Mouse (Mus musculus): Measurements from ENCODE around the gene Gaa. TPM values are rescaled to one million over a fixed set of nuclear protein-coding genes. Genes with fewer than 3 reads are reported as not detected.
"Not testable (repeated sequence)": the region's sequence is repeated elsewhere in the genome, so short reads cannot be mapped to it uniquely, and the experiment has no call there.

Gaa gene
- 100 to 1,000 TPM; 178 to 184 TPM for total RNA-seq (2021)
- long read RNA-seq, experiment 1, transcript Gaa-203 (20 exons, 3,633 nt) = major isoform, 242 of 320 reads
- long read RNA-seq, experiment 1, transcript Gaa-201 (20 exons, 3,363 nt) = minor isoform, 24 of 320 reads
- long read RNA-seq, experiment 1, partial matches to known transcripts = 35 of 320 reads
- long read RNA-seq, experiment 1, other reads (novel, unspliced or antisense) = 19 of 320 reads
- long read RNA-seq, experiment 2, transcript Gaa-203 (20 exons, 3,633 nt) = major isoform, 247 of 328 reads
- long read RNA-seq, experiment 2, transcript Gaa-201 (20 exons, 3,363 nt) = minor isoform, 20 of 328 reads
- long read RNA-seq, experiment 2, partial matches to known transcripts = 46 of 328 reads
- long read RNA-seq, experiment 2, other reads (novel, unspliced or antisense) = 15 of 328 reads

- peak; percentile 95 for DNase-seq (ENCODE audit: low spot score in 2 of 2)
These were observed at the start of gene Gaa for GRCm38 (mm10) chr11:119267768-119268556. TSS of gene Gaa (plus strand) at chr11:119267887.

- peak; percentile 76 to 86 for DNase-seq (ENCODE audit: low spot score in 2 of 2)
These were observed 47.7 kb upstream of the Gaa start for GRCm38 (mm10) chr11:119219816-119220465.

- no peak for DNase-seq (ENCODE audit: low spot score in 2 of 2)
These were observed 45.7 kb upstream of the Gaa start for GRCm38 (mm10) chr11:119221812-119222510.

GRCm38 (mm10) chr11:119223124-119223890, 44.4 kb upstream of the Gaa start:
- DNase-seq (ENCODE audit: low spot score in 2 of 2) = peak in 1 of 2 experiments; percentile 66

- no peak for DNase-seq (ENCODE audit: low spot score in 2 of 2)
These were observed 42.8 kb upstream of the Gaa start for GRCm38 (mm10) chr11:119224926-119225325.

- no peak for DNase-seq (ENCODE audit: low spot score in 2 of 2)
These were observed 42.1 kb upstream of the Gaa start for GRCm38 (mm10) chr11:119225634-119226033.

GRCm38 (mm10) chr11:119227591-119227990, 40.1 kb upstream of the Gaa start:
- no peak for DNase-seq (ENCODE audit: low spot score in 2 of 2)

GRCm38 (mm10) chr11:119228091-119228781, 39.5 kb upstream of the Gaa start, which contains the start of the genes Tbc1d16 and Ccdc40:
TSS of gene Tbc1d16 (minus strand) at chr11:119228499.
TSS of gene Ccdc40 (plus strand) at chr11:119228572.
- DNase-seq (ENCODE audit: low spot score in 2 of 2) = peak; percentile 50 to 61

GRCm38 (mm10) chr11:119228846-119229626, 38.7 kb upstream of the Gaa start:
- DNase-seq (ENCODE audit: low spot score in 2 of 2) = peak; percentile 66 to 73

- DNase-seq (ENCODE audit: low spot score in 2 of 2) = no peak
These were observed 32.9 kb upstream of the Gaa start for GRCm38 (mm10) chr11:119234770-119235169.

GRCm38 (mm10) chr11:119235596-119235995, 32.1 kb upstream of the Gaa start:
- peak in 1 of 2 experiments; percentile 71 for DNase-seq (ENCODE audit: low spot score in 2 of 2)

- DNase-seq (ENCODE audit: low spot score in 2 of 2) = no peak
These were observed 31.3 kb upstream of the Gaa start for GRCm38 (mm10) chr11:119236354-119236753.

- no peak for DNase-seq (ENCODE audit: low spot score in 2 of 2)
These were observed 30.7 kb upstream of the Gaa start for GRCm38 (mm10) chr11:119237007-119237406.

GRCm38 (mm10) chr11:119237568-119238304, 30.0 kb upstream of the Gaa start:
- no peak for DNase-seq (ENCODE audit: low spot score in 2 of 2)

GRCm38 (mm10) chr11:119238305-119238721, 29.4 kb upstream of the Gaa start:
- DNase-seq (ENCODE audit: low spot score in 2 of 2) = no peak

GRCm38 (mm10) chr11:119239480-119239879, 28.2 kb upstream of the Gaa start:
- no peak for DNase-seq (ENCODE audit: low spot score in 2 of 2)

GRCm38 (mm10) chr11:119245543-119245942, 22.1 kb upstream of the Gaa start:
- DNase-seq (ENCODE audit: low spot score in 2 of 2) = not testable (repeated sequence)

- peak in 1 of 2 experiments; percentile 64 for DNase-seq (ENCODE audit: low spot score in 2 of 2)
These were observed 18.7 kb upstream of the Gaa start for GRCm38 (mm10) chr11:119249011-119249410.

Measured in layer of hippocampus, postnatal 14 days (tissue).